Mouse (Mus musculus): ENCODE measurements around the gene Zfp229. TPM values are rescaled to one million over a fixed set of nuclear protein-coding genes. Genes with fewer than 3 reads are reported as not detected.
A peak's percentile ranks its signal among the peaks of the same experiment; 100 is the strongest.
"Not testable (repeated sequence)": the region's sequence is repeated elsewhere in the genome, so short reads cannot be mapped to it uniquely, and the experiment has no call there.

The Zfp229 gene
- 6.1 and 6.5 TPM in 2 replicates for polyA plus RNA-seq (2015; fragmentation: Nextera tagmentation; extraction: Ambion mirVana)

DNA sequence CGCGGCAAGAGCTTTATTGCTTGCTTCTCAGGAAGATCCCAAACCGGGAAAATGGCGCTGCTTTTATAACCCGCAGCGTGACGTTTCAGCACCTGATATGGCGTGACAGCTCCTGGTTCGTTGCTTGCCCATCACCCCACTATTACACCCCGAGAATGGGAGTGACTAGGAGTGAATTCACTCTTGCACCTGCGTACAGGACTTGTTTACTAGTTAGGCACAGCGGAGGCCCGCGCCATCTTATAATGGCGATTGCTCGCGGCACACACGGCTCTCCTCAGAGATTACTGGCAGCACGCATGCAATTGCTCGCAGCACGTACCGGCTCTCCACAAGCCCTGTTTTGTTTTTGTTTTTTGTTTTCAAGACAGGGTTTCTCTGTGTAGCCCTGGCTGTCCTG lies at the start of gene Zfp229:
Gene Zfp229, plus strand, starts transcription at position 301 of the 400 bp plus-strand sequence.
- not testable (repeated sequence) for H3K9ac ChIP-seq; H3K36me3 ChIP-seq; H3K4me1 ChIP-seq; H3K27me3 ChIP-seq; H3K4me3 ChIP-seq (replicated peaks); H3K27ac ChIP-seq (replicated peaks); H3K4me2 ChIP-seq (replicated peaks); ATAC-seq (ENCODE audit: insufficient number of reproducible peaks, low FRiP score, low TSS enrichment, low read depth); H3K9me3 ChIP-seq (replicated peaks)
- 94% methylated on average over 12 of the region's 22 CpGs for WGBS

GRCm38 (mm10) chr17:21691560-21691959 lies 39.0 kb upstream of the Zfp229 start, which contains the start of gene Gm10226:
Gene Gm10226 (plus strand): TSS chr17:21691860.
- peaks cover 31% of the 10 kb centered on the region for H3K36me3 ChIP-seq
- 89% methylated on average over 3 of the region's 3 CpGs for WGBS
- H3K4me2 ChIP-seq (replicated peaks) = no peak within 1 kb of the TSS
- no peak within 1 kb of the TSS for H3K9ac ChIP-seq
- H3K27me3 ChIP-seq = no peaks in the 10 kb centered on the region
- H3K9me3 ChIP-seq (replicated peaks) = no peaks in the 10 kb centered on the region
- H3K4me1 ChIP-seq = no peaks in the 10 kb centered on the region
- H3K4me3 ChIP-seq (replicated peaks) = no peak within 1 kb of the TSS
- ATAC-seq (ENCODE audit: insufficient number of reproducible peaks, low FRiP score, low TSS enrichment, low read depth) = no peak
- no peak within 1 kb of the TSS for H3K27ac ChIP-seq (replicated peaks)

- H3K27me3 ChIP-seq = no peaks in the 10 kb centered on the region
- H3K36me3 ChIP-seq = peaks cover 27% of the 10 kb centered on the region
- H3K4me3 ChIP-seq (replicated peaks) = no peak overlapping the region
- H3K27ac ChIP-seq (replicated peaks) = no peak overlapping the region
- ATAC-seq (ENCODE audit: insufficient number of reproducible peaks, low FRiP score, low TSS enrichment, low read depth) = no peak
- H3K9me3 ChIP-seq (replicated peaks) = no peaks in the 10 kb centered on the region
- no peaks in the 10 kb centered on the region for H3K4me1 ChIP-seq
- H3K4me2 ChIP-seq (replicated peaks) = no peak overlapping the region
- 77% methylated on average over 3 of the region's 3 CpGs for WGBS
- H3K9ac ChIP-seq = no peak overlapping the region
Measured at GRCm38 (mm10) chr17:21693342-21693741, 37.3 kb upstream of the Zfp229 start.

- no peak for ATAC-seq (ENCODE audit: insufficient number of reproducible peaks, low FRiP score, low TSS enrichment, low read depth)
- no peak overlapping the region for H3K4me3 ChIP-seq (replicated peaks)
Measured at GRCm38 (mm10) chr17:21696073-21696472, 34.5 kb upstream of the Zfp229 start.

GRCm38 (mm10) chr17:21702281-21703240 lies 28.0 kb upstream of the Zfp229 start:
- Histone ChIP-seq H3K4me1 (0 out of 2 replicates have a peak, but pooled peaks cover 4% of the 10 kb centered on the region), H3K9ac (no peak overlapping the region), H3K27me3 (no peaks in the 10 kb centered on the region), H3K4me2 (replicated peaks) (no peak overlapping the region), H3K27ac (replicated peaks) (no peak overlapping the region), H3K4me3 (replicated peaks) (no peak overlapping the region), H3K36me3 (no peaks in the 10 kb centered on the region), H3K9me3 (replicated peaks) (no peaks in the 10 kb centered on the region)
- ATAC-seq (ENCODE audit: insufficient number of reproducible peaks, low FRiP score, low TSS enrichment, low read depth) = no peak
- 43% methylated on average over 5 of the region's 5 CpGs for WGBS

More at GRCm38 (mm10) chr17:21696073-21696472, 34.5 kb upstream of the Zfp229 start:
- Histone ChIP-seq H3K9ac (no peak overlapping the region), H3K4me1 (no peaks in the 10 kb centered on the region), H3K36me3 (peaks cover 11% of the 10 kb centered on the region), H3K27me3 (no peaks in the 10 kb centered on the region), H3K4me2 (replicated peaks) (no peak overlapping the region), H3K27ac (replicated peaks) (no peak overlapping the region), H3K9me3 (replicated peaks) (no peaks in the 10 kb centered on the region)

DNA sequence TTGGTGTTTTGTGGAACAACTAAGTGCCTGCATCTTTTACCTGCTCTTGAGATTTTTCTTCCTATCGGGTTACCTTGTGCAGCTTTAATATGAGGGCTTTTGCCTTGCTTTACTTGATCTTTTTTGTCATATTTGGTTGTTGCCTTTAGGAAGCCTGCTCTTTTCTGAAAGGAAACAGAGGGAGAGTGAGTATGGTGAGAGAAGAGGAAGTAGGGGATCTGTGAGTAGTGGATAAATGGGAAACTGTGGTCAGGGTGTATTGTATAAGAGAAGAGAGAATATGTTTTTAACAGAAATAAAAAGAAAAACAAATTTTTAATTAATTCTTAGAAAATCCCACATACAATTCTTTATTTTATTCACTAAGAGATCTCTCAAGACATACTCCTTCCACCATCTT lies 27.2 kb upstream of the Zfp229 start:
- H3K4me1 ChIP-seq = 0 out of 2 replicates have a peak, but pooled peaks cover 4% of the 10 kb centered on the region
- H3K27me3 ChIP-seq = no peaks in the 10 kb centered on the region
- H3K4me3 ChIP-seq (replicated peaks) = no peak overlapping the region
- no peaks in the 10 kb centered on the region for H3K36me3 ChIP-seq
- H3K27ac ChIP-seq (replicated peaks) = no peak overlapping the region
- H3K9me3 ChIP-seq (replicated peaks) = no peaks in the 10 kb centered on the region
- no peak for ATAC-seq (ENCODE audit: insufficient number of reproducible peaks, low FRiP score, low TSS enrichment, low read depth)
- WGBS = 88% methylated on average over 1 of the region's 1 CpGs
- H3K4me2 ChIP-seq (replicated peaks) = no peak overlapping the region
- H3K9ac ChIP-seq = no peak overlapping the region

DNA sequence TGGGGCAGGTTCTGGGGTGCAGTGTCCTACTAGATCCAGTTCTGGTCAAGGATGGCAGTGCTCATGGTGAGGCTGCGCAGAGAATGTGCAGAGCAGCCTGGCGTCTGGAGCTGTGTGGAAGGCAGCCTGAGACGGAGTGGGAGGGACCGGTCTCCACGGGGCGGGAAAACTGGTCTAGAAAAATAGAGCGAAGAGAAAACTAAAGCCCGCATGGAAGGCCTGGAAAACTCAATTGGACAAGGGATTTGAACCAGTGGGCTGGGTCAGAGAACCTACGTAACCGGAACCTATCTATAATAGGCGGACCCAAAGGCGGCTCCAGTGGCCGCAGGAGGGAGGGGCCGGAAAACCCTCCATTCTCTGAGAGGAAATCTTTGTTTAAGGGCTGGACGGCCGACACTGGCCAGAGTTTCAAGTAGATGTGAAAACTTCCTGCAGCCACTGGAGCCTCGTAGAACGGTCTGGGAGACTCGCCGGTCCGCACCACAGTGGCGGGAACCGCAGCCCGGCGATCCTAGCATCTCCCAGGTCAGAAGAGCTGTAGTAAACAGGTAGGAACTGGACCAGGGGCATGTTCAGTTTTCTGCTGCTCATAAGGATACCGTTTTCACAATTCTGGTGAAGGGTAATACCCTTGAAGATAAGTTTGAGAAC lies 23.1 kb upstream of the Zfp229 start, which contains the start of gene Zfp760:
Gene Zfp760, plus strand, starts transcription at position 399 of the 654 bp plus-strand sequence.
- 4% methylated on average over 26 of the region's 26 CpGs for WGBS
- peak; percentile 98 for ATAC-seq (ENCODE audit: insufficient number of reproducible peaks, low FRiP score, low TSS enrichment, low read depth)
- H3K4me2 ChIP-seq (replicated peaks) = peak within 1 kb of the TSS; percentile 53

GRCm38 (mm10) chr17:21708401-21708800 lies 22.2 kb upstream of the Zfp229 start:
- Histone ChIP-seq H3K9me3 (replicated peaks) (no peaks in the 10 kb centered on the region), H3K36me3 (peaks cover 13% of the 10 kb centered on the region; the same call in 1 of the 2 replicates), H3K27me3 (no peaks in the 10 kb centered on the region), H3K9ac (0 out of 2 replicates have a peak overlapping the region, but pooled peaks have one; percentile 18), H3K4me3 (replicated peaks) (peak overlapping the region; percentile 71), H3K4me2 (replicated peaks) (peak overlapping the region; percentile 53), H3K27ac (replicated peaks) (no peak overlapping the region), H3K4me1 (peaks cover 8% of the 10 kb centered on the region)
- WGBS = 26% methylated on average over 2 of the region's 2 CpGs
- ATAC-seq (ENCODE audit: insufficient number of reproducible peaks, low FRiP score, low TSS enrichment, low read depth) = no peak

More for the DNA sequence above, 23.1 kb upstream of the Zfp229 start, which contains the start of gene Zfp760:
- Histone ChIP-seq H3K4me3 (replicated peaks) (peak within 1 kb of the TSS; percentile 71), H3K4me1 (peaks cover 8% of the 10 kb centered on the region), H3K27ac (replicated peaks) (peak within 1 kb of the TSS; percentile 94), H3K9me3 (replicated peaks) (no peaks in the 10 kb centered on the region), H3K27me3 (no peaks in the 10 kb centered on the region), H3K36me3 (0 out of 2 replicates have a peak, but pooled peaks cover 11% of the 10 kb centered on the region), H3K9ac (peak within 1 kb of the TSS; percentile 60)

- no peak overlapping the region for H3K27ac ChIP-seq (replicated peaks)
- H3K9ac ChIP-seq = no peak overlapping the region
- no peak for ATAC-seq (ENCODE audit: insufficient number of reproducible peaks, low FRiP score, low TSS enrichment, low read depth)
- H3K4me3 ChIP-seq (replicated peaks) = peak overlapping the region; percentile 72
- 75% methylated on average over 4 of the region's 4 CpGs for WGBS
- H3K4me2 ChIP-seq (replicated peaks) = peak overlapping the region; percentile 54
- peaks cover 5% of the 10 kb centered on the region; the same call in 1 of the 2 replicates for H3K4me1 ChIP-seq
- 0 out of 2 replicates have a peak, but pooled peaks cover 3% of the 10 kb centered on the region for H3K36me3 ChIP-seq
- H3K9me3 ChIP-seq (replicated peaks) = no peaks in the 10 kb centered on the region
- H3K27me3 ChIP-seq = no peaks in the 10 kb centered on the region
Measured at GRCm38 (mm10) chr17:21733049-21733448, 2.5 kb downstream of the Zfp229 start.

DNA sequence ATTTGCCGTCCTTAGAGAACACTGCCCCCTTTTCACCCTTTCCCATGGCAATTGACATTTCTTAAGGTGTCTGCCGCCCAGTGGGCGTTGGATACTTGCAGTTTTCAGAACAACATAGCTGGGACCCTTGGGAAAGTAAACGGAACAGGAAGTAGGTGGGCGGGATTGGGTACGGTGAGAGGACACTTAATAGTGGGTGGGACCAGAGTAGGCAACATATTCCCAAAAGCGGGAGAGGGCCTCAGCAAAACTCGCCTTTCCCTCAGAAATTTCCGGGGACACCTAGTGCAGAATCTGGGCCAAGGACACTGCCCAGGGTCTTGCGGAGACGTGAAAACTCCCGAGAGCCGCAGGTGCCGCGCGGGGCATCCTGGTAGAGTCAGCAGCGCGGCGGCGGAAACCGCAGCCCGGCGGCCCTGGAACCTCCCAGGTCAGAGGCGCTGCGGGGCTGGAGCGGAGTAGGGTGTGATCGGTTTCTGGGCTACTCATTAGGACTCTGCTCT lies 3.0 kb downstream of the Zfp229 start:
- under 1% methylated on average over 27 of the region's 27 CpGs for WGBS

More for the DNA sequence above, 3.0 kb downstream of the Zfp229 start:
- Histone ChIP-seq H3K4me3 (replicated peaks) (peak overlapping the region; percentile 72), H3K4me2 (replicated peaks) (peak overlapping the region; percentile 54), H3K9me3 (replicated peaks) (no peaks in the 10 kb centered on the region), H3K36me3 (0 out of 2 replicates have a peak, but pooled peaks cover 4% of the 10 kb centered on the region), H3K9ac (peak overlapping the region; percentile 67), H3K4me1 (peaks cover 5% of the 10 kb centered on the region; the same call in 1 of the 2 replicates), H3K27ac (replicated peaks) (peak overlapping the region; percentile 83), H3K27me3 (no peaks in the 10 kb centered on the region)
- peak; percentile 94 for ATAC-seq (ENCODE audit: insufficient number of reproducible peaks, low FRiP score, low TSS enrichment, low read depth)

All from embryonic facial prominence, embryonic 15.5 days (tissue).